Mouse (Mus musculus) heart, postnatal 4 days (tissue): ENCODE results near the gene H2-Q7. TPM values are rescaled to one million over a fixed set of nuclear protein-coding genes. Genes with fewer than 3 reads are reported as not detected.
A peak's percentile ranks its signal among the peaks of the same experiment; 100 is the strongest.
"Not testable (repeated sequence)": the region's sequence is repeated elsewhere in the genome, so short reads cannot be mapped to it uniquely, and the experiment has no call there.

Experiments
- DNase-seq: peaks from one replicate; pipeline ENCODE4 v3.0.0; 2021
- total RNA-seq, 2 experiments: library from RNA; stranded (reverse); gene quantifications; 2 replicates each; pipeline ENCODE4 v1.2.3; 2021

The H2-Q7 gene
- total RNA-seq = under 1 TPM; 0.69 to 0.92 TPM

DNA sequence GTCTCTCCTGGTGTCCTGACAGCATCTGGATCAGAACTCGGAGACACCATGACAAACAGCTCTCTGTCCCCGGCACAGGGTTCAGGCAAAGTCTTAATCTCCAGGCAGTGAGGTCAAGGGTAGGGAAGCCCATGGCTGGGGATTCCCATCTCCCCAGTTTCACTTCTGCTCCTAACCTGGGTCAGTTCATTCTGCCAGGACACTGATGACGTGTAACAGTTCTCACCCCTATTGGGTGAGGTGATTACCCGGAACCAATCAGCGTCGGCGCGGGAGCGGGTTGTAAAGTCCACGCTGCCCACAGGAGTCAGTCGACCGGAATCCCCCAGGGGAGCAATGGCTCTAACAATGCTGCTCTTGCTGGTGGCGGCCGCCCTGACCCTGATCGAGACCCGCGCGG lies at the start of gene H2-Q7:
Gene H2-Q7 (plus strand): TSS at position 271 of the 400 bp plus-strand sequence.
- DNase-seq = peak; percentile 82

DNA sequence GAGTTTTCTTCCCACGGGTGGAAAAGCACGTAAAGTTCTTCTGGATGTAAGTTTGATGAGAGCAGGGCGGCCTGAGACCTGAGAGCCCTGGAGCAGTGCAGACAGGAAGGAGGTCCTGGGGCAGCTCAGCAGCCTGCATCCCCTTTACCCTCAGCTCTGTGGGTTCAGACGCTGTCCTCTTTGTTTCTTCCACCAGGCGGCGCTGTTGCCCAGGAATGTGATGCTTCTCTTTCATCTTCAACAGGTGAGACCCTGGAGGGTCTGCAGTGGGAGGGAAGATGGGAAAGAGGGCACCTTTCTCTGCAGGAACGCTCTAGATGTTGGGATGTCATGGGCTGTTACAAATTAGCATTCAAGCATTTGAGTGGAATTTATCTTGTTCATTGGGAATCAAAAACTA lies 49.2 kb upstream of the H2-Q7 start:
- peak; percentile 41 for DNase-seq

DNA sequence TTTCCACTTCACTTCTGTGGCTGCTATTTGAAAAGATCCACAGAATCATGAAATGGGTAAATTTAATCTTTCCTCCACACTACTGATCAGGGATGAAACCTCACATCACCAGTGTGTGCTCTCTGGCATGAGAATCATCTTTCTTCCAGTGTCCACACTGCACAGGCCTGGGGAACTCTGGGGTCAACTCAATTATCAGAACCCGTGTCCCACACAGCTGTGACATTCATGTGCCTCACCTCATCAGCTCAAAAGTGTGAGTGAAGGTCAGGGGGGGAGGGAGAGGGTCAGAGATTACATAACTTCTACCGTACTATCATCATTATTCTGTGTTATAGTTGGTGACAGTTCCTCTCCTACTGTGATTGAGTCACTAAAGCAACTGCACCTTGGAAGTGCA lies 46.3 kb upstream of the H2-Q7 start:
- not testable (repeated sequence) for DNase-seq

DNA sequence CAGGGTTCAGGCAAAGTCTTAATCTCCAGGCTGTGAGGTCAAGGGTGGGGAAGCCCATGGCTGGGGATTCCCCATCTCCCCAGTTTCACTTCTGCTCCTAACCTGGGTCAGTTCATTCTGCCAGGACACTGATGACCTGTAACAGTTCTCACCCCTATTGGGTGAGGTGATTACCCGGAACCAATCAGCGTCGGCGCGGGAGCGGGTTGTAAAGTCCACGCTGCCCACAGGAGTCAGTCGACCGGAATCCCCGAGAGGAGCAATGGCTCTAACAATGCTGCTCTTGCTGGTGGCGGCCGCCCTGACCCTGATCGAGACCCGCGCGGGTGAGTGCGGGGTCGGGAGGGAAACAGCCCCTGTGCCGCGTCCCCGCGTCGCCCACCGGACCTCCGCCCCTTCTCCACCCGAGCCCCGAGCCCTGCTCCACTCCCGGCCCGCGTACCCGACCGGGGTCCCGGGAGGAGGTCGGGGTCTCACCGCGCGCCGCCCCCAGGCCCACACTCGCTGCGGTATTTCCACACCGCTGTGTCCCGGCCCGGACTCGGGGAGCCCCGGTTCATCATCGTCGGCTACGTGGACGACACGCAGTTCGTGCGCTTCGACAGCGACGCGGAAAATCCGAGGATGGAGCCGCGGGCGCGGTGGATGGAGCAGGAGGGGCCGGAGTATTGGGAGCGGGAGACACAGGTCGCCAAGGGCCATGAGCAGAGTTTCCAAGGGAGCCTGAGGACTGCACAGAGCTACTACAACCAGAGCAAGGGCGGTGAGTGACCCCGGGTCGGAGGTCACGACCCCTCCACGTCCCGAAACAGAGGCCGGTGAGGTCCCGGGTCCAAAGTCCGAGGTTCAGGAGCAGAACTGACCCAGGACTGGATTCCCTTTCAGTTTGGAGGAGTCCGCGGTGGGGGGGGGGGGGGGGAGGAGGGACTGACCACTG lies 44.8 kb upstream of the H2-Q7 start:
- DNase-seq = not testable (repeated sequence)

- not testable (repeated sequence) for DNase-seq
These were observed 42.0 kb upstream of the H2-Q7 start for GRCm38 (mm10) chr17:35396956-35397355.

DNA sequence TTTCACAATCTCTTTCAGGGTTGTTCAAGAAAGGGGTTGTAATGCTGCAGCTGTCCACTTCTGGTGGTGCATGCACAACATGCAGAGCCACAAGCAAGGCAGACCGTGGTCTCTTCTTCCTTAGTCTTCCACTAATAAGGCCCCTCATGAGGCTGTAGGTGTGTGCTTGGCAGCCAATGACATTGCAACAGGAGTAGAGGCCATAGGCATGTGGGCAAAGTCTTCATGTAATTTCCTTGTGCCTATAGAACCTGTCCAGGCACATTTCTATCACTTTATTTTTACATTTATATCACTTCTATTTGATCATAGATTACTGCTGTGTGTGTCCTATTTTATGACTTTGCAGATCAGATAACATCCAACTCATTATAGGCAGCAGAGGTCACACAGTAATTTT lies 25.9 kb upstream of the H2-Q7 start:
- DNase-seq = not testable (repeated sequence)

GRCm38 (mm10) chr17:35415273-35416129 lies 23.5 kb upstream of the H2-Q7 start:
- DNase-seq = not testable (repeated sequence)

- DNase-seq = no peak
These were observed 20.2 kb upstream of the H2-Q7 start for GRCm38 (mm10) chr17:35418772-35419171.

DNA sequence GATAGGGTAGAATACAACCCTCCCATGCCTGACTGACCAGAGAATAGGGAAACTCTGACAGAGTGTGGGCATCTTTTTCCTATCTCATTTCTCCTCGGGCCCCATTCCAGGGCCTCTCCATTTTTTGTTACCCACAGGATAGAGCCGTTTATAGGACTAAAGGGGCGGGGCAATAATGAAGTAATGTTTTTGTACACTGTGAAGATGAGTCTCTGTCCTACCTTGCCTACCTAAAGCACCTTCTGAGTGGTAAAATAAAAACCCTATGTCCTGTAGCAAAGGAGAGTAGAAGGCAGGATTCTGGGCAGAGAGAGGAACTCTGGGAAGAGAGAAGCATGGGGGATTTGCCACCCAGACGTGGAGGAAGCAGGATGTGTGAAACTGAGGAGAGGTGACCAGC lies 19.4 kb upstream of the H2-Q7 start:
- not testable (repeated sequence) for DNase-seq

GRCm38 (mm10) chr17:35420206-35420810 lies 18.6 kb upstream of the H2-Q7 start:
- DNase-seq = not testable (repeated sequence)

GRCm38 (mm10) chr17:35421331-35421730 lies 17.6 kb upstream of the H2-Q7 start:
- DNase-seq = not testable (repeated sequence)

DNA sequence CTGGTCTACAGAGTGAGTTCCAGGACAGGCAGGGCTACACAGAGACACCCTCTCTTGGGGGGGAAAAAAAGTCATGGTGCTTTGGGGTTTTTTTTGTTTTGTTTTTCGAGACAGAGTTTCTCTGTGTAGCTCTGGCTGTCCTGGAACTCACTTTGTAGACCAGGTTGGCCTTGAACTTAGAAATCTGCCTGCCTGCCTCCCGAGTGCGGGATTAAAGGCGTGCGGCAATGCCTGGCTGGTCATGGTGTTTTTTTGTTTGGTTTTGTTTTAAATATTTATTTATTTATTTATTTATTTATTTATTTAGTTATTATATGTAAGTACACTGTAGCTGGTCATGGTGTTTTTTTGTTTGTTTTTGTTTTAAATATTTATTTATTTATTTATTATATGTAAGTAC lies 16.6 kb upstream of the H2-Q7 start:
- not testable (repeated sequence) for DNase-seq

- not testable (repeated sequence) for DNase-seq
These were observed 15.7 kb upstream of the H2-Q7 start for GRCm38 (mm10) chr17:35423131-35423810.

DNA sequence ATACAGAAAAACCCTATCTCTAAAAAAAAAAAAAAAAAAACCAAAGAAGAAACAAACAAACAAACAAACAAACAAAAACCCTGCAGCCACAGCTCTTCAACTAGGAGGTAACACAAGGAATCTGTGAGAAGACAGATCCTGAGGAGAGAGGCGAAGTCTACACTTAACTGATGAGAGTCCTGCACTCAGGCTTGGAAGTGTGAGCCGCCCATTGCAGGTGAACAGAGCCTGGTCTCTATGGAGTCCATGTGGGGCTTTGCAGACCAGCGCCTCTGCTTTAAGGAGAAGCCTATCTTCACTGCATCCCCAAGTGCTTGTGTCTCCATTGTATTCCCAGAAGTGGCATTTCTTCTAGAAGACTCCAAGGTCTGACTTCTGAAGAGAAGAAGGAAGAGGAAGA lies 14.8 kb upstream of the H2-Q7 start:
- DNase-seq = not testable (repeated sequence)

DNA sequence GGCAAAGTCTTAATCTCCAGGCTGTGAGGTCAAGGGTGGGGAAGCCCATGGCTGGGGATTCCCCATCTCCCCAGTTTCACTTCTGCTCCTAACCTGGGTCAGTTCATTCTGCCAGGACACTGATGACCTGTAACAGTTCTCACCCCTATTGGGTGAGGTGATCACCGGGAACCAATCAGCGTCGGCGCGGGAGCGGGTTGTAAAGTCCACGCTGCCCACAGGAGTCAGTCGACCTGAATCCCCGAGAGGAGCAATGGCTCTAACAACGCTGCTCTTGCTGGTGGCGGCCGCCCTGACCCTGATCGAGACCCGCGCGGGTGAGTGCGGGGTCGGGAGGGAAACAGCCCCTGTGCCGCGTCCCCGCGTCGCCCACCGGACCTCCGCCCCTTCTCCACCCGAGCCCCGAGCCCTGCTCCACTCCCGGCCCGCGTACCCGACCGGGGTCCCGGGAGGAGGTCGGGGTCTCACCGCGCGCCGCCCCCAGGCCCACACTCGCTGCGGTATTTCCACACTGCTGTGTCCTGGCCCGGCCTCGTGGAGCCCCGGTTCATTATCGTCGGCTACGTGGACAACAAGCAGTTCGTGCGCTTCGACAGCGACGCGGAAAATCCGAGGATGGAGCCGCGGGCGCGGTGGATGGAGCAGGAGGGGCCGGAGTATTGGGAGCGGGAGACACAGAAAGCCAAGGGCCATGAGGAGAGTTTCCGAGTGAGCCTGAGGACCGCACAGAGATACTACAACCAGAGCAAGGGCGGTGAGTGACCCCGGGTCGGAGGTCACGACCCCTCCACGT lies 14.1 kb upstream of the H2-Q7 start, which contains the start of gene H2-Q6:
Gene H2-Q6 (plus strand): TSS at position 227 of the 793 bp plus-strand sequence.
- peak; percentile 59 for DNase-seq

GRCm38 (mm10) chr17:35425474-35425873 lies 13.5 kb upstream of the H2-Q7 start:
- not testable (repeated sequence) for DNase-seq

- DNase-seq = not testable (repeated sequence)
These were observed 10.1 kb upstream of the H2-Q7 start for GRCm38 (mm10) chr17:35428883-35429282.

DNA sequence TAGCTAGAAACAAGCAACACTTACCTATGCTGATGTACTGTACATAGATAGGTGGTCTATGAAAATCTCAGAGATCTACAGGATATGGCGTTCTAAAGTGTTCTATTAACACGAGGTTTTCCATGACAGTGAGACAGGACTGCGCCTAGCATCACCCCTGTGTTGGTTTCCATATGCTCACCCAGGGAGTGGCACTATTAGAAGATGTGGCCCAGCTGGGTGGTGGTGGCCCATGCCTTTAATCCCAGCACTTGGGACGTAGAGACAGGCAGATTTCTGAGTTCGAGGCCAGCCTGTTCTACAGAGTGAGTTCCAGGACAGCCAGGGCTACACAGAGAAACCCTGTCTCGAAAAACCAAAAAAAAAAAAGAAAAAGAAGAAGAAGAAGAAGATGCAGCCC lies 8.3 kb upstream of the H2-Q7 start:
- not testable (repeated sequence) for DNase-seq

- not testable (repeated sequence) for DNase-seq
These were observed 6.8 kb upstream of the H2-Q7 start for GRCm38 (mm10) chr17:35432167-35432566.

DNA sequence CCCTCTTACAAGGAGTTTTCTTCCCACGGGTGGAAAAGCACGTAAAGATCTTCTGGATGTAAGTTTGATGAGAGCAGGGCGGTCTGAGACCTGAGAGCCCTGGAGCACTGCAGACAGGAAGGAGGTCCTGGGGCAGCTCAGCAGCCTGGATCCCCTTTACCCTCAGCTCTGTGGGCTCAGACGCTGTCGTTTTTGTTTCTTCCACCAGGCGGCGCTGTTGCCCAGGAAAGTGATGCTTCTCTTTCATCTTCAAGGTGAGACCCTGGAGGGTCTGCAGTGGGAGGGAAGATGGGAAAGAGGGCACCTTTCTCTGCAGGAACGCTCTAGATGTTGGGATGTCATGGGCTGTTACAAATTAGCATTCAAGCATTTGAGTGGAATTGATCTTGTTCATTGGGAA lies 4.1 kb upstream of the H2-Q7 start:
- not testable (repeated sequence) for DNase-seq

DNA sequence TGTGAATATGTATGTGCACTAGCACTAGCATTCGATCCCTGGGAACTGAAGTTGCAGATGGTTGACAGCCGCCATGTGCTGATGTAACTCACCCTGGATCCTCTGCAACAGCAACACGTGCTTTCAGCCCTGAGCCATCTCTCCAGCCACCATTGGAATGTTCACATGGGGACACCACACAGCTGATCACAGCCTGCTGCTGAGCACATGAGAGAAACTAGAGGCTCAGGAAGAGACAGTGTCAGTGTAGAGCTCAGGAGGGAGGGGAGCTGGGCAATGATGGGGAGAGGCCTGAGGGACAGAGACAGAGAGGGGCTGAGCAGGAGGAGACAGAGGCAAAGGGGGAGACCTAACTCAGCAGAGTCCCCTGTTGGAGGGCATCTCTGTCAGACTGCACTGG lies 3.4 kb upstream of the H2-Q7 start:
- not testable (repeated sequence) for DNase-seq
